Mouse (Mus musculus) skeletal muscle tissue, adult 2 months (tissue): ENCODE data around the gene Arhgef11.
A peak's percentile ranks its signal among the peaks of the same experiment; 100 is the strongest.

Experiments used
- DNase-seq: peaks from one replicate; pipeline ENCODE4 v3.0.0-alpha.2; 2012; ENCODE audit warnings: low read depth, low spot score

Gene Arhgef11

DNA sequence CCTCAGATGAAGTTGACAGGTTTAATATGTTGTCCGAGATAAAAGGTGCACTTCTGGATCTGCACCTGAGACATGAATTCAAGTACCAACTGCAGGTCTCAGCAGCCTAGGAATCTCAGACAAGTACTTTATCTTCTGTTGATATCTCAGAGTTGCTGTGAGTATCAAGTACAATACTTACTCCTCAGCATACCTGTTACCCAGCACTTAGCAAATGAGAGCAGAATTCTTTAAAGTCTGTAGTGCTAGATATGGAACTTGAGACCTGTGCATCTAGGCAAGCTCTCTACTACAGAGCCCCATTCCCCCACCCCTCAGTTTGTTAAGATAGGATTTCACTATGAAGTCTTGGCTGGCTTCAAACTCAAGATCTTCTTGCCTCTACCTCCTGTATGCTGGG, 43.9 kb downstream of the Arhgef11 start:
- no peak for DNase-seq

DNA sequence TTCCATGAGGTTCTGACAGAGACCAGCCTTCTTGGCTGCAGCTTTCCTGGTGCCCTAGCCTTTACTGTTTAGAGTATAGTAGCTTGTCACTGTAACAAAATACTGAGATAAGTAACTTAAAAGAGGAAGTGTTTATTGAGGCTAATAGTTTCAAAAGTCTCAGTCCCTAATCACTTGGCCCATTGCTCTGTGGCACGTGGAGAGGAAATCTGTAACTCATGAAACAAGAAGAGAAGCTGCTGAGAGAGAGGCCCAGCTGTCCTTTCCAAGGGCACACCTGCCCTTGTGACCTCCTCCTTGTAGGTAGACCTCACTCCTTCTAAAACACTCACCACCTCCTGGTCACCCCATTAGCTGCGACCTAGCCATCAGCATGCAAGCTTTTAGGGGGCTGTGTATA, 101.2 kb downstream of the Arhgef11 start:
- DNase-seq, result no peak

DNA sequence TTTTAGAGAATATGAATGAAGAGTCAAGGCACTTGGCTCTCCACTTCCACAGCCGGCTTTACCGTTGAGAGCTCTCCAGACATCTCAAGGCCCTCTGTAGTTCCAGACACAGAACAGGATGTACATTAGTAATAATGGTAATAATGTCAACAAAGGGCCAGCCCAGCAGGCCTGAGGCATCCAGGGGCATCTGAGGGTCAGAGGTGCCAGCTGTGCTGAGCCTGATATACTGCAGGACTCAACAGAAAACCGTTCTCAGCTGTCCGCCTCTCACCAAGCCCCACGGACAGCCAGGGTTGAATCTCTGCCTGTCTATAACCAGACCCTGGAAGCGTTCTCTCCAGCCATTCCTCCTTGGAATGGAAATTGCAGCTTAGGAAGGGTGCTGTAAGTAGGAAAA, 107.2 kb downstream of the Arhgef11 start:
- DNase-seq, result no peak

DNA sequence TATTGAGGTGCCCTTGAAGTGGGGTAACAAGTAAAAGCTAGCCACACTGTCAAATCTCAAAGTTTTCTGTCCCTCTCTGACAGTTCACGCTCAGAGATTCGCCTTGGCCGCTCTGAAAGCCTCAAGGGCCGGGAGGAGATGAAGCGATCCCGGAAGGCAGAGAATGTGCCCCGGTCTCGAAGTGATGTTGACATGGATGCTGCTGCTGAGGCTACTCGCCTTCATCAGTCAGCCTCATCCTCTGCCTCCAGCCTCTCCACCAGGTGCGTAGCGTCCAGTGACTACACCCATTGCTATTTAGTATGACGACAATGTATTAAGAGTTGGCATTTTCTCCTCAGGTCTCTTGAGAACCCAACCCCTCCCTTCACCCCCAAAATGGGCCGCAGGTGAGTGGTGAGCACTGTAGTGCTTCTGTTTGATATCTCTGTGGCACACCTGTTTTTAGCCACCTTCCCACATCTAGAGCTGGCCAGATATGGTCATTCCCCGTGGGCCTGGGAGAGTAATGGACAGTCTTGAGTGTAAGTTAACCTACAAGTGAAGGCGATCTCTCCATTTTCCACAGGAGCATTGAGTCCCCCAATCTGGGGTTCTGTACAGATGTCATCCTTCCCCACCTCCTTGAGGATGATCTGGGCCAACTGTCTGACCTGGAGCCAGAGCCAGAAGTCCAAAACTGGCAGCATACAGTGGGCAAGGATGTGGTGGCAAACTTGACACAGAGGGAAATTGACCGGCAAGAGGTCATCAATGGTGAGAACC, 108.2 kb downstream of the Arhgef11 start:
- no peak for DNase-seq

DNA sequence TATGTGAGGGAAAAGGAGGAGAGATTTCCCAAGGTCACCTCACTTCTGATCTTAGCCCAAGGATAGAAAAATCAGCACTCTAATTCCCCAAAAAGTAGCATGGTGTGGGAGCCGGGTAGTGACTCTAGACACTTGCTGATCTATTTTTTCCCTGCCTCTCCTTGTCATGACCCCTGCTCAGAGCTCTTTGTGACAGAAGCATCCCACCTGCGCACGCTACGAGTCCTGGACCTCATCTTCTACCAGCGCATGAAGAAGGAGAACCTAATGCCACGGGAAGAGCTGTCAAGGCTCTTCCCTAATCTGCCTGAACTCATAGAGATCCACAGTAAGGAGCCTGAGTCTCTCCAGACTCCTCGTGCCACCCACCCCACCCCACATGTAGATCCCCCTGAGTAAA, 108.8 kb downstream of the Arhgef11 start:
- DNase-seq, result no peak

DNA sequence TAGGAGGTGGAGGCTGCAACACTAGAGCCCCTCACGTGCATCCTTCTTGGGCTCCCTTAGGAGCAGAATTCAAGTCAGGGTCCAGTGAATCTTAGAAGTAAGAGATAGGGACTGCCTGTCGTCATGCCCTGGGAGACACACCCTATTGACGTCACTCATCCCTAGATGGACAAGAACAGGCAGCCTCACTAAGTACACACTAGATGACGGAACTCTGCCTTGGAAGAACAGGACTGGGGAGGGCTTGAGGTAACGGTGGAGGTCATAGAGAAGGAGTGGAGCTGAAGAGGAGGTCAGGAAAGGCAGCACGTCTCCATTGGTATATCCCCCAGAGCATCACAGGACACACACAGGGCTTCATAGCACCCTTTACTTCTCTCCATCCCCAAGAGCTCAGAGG, 111.3 kb downstream of the Arhgef11 start:
- DNase-seq, result no peak

DNA sequence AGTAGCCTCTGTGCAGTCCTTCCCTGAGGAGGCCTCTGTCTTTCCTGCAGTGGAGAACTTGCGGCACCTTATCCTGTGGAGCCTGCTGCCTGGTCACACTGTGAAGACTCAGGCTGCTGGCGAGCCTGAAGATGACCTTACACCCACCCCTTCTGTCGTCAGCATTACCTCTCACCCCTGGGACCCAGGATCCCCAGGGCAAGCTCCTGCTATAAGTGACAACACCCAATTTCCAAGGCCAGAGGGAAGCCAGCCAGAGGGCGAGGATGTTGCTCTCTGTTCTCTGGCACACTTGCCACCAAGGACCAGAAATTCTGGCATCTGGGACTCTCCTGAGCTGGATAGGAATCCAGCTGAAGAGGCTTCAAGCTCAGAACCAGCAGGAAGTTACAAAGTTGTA, 115.7 kb downstream of the Arhgef11 start:
- DNase-seq, result no peak

DNA sequence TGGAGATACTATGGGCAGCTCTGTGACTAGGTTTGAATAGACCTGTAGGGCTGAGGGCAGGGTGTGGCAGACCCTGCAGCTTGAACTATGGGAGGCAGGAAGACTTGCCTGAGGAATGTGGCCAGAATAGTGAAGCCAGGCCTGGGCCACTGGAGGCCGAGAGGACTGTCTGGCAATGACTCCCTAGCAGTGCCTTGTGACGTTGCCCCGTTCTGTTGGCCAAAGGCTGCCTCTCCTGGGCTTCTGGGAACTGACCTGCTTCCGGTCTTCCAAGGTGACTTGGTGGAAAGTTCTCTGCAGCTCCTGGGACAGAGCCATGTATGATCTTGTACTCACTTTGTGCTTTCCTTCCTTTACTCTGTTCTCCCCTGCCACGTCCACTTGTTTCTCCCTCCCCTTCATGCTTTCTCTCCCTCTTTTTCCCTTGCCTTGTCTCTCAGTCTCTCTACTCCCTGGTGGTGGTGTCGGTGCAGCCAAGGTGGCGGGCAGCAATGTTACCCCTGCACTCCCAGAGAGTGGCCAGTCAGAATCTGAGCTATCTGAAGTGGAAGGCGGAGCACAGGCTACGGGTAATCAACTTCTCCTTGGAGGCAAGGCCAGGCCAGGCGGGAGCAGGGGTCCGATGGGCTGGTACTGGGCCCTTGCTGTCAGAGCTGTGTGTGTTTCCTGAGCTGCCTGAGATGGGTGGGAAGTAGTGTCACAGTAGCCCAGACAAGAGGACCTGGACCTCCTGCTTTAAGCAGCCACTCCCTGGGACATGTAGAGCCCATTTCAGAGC, 116.8 kb downstream of the Arhgef11 start:
- no peak for DNase-seq

DNA sequence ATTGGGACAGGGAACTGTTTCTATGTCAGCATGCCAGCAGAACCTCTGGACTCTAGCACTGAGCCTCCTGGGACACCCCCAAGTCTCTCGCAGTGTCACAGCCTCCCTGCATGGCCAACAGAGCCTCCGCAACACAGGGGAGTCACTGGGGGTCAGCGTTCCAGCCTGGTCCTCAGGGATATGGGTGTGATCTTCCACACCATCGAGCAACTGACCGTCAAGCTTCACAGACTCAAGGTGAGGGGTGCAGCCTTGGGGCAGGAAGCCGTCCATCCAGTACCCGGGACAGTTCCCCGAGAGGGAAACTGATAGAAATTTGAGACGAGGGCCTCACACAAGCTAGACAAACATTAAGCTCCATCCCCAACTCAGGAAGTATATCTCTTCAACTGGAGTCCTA, 118.0 kb downstream of the Arhgef11 start:
- no peak for DNase-seq

DNA sequence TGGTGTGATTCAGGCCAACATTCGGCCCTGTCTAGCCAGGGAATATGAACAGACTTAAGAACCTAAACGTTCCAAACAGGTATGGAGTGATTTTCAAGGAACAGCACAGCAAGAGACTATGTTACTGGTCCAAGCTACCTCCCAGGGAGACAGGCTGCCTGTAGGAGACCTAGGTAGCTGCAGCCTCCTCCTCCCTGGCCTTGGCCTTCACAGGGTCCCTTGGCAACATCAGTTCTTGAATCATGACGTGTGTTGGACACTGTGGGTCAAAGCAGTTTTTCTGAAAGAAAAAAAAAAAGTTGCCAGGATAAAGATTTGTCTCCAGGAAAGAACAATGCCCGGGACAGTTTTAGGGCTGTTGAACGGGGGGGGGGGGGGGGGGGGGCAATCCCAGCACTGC, 121.5 kb downstream of the Arhgef11 start:
- DNase-seq, result no peak

DNA sequence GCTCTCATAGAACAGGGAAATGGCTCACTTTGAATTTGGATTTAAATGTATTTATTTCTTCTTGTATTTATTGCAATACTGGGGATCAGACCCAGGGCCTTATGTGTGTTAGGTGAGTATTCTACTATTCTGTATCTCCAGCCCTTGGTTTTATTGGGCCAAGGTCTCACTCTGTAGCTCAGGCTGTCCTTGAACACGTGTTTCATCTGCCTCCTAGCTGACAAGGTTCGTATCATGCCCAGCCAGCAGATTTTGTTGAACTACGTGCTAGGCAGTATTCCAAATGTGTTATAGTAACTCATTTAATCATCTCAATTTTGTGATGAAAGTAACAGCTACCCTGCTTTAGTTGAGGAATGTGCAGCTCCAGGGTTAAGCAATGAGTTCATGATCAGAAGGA, 124.7 kb downstream of the Arhgef11 start:
- DNase-seq, result no peak

DNA sequence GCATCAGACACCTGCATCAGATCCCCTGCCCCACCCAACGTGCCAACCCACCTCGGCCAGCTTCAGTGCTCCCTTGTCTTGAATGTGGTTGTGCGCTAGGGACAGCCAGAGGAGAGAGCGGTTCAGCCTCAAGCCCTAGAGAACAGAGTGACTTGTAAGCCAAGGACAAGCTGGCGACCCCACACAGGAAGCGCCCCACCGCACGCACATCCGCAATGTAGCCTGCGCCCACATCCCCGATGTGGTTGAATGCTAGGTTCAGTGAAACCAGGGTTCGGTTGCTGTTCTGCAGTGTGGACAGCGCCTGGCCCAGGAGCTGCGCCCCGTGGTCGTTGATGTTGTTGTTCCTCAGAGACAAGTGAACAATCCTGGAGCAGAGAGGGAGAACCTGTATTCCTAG, 125.4 kb downstream of the Arhgef11 start:
- DNase-seq, result no peak

DNA sequence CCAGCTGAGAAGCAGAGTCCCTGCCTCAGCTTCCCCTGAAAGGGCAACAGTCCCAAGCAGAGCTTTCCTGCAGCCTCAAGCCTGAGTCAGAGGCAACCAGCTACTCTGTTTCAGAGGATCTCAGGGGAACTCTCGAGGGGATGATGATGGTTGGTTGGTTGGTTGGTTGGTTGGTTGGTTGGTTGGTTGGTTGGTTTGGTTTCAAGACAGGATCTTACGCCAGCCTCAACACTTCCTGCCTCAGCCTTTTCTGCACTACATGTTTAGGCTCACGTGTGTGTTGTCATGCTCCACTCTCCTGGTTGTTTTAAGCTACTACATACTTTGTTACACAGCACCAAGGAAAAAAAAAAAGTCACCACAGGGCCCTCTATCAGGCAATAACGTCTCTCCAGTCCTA, 126.6 kb downstream of the Arhgef11 start:
- DNase-seq, result no peak

DNA sequence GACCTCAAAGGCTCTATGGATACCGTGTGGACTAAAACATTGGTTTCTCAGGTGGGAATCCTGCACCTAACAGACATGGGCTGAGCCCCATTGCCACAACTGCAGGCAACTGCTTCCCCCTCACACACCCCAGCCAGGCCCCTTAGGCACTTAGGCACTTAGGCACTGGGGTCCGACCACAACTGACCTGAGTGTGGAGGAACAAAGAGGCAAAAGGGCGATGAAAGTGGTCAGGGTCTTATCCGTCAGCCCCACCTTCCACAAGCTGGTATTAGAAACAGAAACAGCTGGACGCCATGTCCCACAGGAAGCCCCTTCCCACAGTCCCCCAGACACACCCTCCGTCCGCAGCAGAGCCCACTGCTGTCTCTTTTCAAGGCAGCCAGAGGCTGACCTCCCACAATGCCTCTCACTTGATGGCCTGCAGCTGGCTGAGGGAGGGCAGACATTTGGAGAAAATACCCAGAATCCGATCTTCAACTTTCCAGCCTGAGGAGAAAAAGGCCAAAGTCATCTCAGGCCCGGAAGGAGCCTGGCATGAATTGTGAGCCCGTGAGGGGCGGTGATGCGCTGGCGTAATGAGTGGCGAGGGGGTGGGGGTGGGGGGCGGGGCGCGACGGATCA, 127.8 kb downstream of the Arhgef11 start:
- DNase-seq, result no peak

DNA sequence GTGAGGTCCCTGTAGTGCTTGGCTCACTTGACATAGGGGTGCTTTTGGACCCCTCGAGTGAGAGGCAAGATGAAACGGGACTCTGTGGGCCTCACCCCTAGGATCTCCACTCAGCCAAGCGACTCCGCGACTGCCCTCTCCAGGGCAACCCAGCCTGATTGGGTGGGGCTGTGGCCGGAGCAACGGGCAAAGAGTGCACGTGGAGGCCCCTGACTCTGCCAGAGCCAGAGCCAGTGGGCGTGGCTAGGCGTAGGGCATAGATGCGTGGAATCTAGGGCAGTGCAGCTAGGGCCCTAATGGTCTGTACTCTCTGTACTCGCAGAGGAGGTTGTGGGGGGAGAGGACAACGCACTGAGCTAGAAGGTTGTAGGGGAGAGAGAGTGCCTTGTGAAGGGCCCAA, 131.1 kb downstream of the Arhgef11 start, which contains the start of gene Lrrc71:
TSS of gene Lrrc71 (minus strand) at position 195 of the 400 bp plus-strand sequence.
- DNase-seq, result no peak

DNA sequence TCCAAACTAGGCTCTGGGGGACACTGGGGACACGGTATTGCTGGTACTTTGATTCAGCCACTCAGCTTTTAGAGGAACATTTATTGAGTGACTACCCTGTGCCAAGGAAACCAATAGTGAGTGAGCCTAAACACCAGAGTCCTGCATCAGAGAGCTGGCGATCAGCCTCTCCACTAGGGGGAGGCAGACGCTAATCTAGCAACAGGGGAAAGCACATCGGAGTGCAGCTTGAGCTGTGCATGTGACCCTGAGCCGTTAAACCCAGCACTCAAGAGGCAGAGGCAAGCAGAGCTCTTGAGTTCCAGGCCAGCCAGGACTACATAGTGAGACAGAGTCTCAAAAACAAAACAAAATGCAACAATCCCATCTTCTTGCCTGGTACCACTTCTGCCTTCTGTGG, 131.7 kb downstream of the Arhgef11 start:
- peak; percentile 28 for DNase-seq

DNA sequence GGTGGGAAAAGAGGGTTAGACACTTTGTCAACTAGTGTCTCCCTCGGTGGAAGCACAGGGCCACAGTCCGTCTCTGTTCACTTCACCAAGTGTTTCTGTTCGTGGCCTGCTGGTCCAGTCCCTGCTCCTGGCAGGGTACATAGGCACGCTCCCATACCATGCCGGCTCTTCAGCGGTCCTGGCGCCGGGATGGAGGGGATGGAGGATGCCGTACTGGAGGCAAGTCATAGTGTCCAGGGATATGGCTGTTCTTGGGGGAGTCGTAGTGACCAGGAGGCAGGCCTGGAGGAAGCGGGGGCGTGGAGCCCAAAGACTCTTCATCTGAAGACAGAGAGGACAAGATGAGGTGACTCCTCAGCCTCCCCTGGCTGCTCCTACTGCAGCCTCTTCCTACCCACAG, 132.6 kb downstream of the Arhgef11 start:
- no peak for DNase-seq

DNA sequence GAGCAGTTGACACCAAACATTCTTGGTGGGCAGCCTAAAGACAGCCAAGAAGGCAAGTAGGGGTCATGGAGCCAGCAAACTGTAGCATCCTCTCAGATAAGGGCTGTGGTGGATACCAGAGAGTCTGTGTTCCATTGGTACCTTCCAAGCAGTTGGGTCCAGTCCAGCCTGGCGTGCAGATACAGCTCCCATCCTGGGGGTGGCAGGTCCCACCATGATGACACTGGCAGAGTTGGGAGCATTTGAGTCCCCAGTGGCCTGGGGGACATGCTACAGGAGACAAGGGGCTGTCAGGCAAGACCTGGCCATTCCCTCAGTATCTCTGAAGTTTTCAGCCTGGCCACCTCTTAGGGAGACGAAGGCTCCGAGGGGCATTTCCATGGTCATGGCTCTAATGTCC, 135.2 kb downstream of the Arhgef11 start:
- no peak for DNase-seq

DNA sequence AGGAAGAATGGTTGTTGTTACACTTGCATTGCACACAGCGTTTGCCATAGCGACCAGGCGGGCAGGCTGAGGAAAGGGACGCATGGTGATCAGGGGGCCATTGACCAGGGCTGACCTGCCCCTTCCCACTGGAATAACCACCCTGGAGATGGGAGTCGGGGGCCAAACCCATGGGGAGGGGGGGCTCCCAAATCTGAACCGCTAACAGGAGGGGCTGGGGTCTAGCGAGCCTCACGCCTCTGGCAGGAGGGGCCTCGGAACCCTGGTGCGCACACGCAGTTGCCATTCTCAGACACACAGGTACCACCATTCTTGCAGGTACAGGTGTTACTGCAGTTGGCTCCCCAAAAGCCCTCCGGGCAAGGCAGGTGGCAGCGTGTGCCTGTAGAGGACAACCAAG, 136.5 kb downstream of the Arhgef11 start:
- DNase-seq, result no peak

DNA sequence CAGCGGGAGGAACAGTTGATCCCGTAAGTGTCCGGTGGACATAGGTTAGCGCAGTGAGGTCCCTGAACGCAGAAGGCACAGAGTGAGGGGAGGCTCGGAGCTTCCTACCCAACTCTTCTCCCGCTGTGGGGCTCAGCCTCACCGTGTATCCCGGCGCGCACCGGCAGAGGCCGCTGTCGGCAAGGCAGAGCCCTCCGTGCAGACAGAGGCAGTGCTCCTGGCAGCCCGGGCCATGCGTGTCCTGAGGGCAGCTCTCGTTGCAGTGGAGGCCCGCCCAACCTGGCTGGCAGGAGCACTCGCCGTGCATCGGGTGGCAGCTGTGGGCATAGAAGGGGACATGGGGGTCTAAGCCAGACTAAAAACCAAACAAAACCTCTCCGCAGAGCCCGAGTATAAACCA, 138.6 kb downstream of the Arhgef11 start:
- peak; percentile 52 for DNase-seq

DNA sequence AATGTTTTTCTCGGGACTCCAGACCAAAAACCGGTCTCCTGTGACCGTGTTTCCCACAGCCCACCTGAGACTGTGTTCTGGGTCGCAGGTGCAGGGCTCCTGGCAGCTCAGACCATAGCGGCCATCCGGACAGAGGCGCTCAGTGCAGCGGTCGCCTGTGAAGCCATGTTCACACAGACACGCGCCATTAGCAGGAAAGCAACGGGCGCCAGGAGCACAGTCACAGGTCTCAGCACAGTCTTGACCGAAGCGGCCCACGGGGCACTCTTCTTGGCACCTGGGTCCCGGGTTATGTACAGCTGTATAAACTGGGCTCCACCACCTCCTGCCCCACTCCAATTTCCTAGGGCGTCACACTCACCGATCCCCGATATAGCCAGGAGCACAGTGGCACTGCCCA, 139.1 kb downstream of the Arhgef11 start:
- DNase-seq, result no peak

DNA sequence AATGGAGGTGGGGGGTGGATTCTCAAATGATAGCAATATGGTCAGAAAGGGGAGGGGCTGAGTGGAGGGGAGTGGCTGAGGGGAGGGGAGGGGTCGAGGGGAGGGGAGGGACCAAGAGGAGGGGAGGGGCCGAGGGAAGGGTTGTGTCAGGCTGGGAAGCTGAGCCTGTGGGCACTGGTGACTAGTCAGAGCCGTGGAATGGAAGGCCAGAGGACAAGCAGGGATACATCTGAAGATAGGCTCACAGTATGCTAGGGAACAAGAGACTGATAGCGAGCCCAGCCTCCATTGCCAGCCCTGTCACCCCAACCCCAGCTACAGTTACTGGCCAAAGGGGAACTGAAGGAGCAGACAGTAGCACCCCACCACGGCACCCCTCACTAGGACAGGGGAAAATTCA, 141.3 kb downstream of the Arhgef11 start:
- DNase-seq, result no peak
